Mouse (Mus musculus) mouse trophoblast stem cell (cell line): ENCODE results near the gene Gm47841.

ENCODE experiments used
- in situ Hi-C, 2 experiments: fragments of 300-500 bp; cut with MseI, MboI; formaldehyde crosslinking; loops; 2 replicates in 1 of 2; 3 replicates in 1 of 2; pipeline ENCODE4 v1.15.1; 2025

Gm47841 gene

DNA sequence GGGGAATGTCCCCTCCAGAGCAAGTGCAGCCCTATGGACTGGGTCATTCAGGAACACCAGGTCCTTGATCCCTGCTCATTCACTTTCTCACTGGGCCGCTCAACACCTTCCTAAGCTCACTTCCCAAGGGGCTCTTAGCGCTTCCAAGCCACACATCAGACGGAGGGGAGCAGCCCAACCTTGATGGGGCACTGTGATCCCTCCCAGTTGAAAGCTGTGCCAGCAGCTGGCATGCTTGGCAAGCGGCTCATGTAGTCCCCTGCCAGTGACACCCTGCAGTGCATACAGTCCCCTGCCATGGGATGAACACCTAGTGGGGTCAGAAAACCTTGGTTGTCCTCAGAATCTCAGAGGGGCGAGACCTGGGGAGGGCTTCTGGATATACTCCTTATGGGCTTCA is 26.9 kb upstream of the Gm47841 start:
- in situ Hi-C loops = no loop called here

GRCm38 (mm10) chr15:101072736-101073135 is 25.5 kb upstream of the Gm47841 start:
- in situ Hi-C loops = no loop called here

DNA sequence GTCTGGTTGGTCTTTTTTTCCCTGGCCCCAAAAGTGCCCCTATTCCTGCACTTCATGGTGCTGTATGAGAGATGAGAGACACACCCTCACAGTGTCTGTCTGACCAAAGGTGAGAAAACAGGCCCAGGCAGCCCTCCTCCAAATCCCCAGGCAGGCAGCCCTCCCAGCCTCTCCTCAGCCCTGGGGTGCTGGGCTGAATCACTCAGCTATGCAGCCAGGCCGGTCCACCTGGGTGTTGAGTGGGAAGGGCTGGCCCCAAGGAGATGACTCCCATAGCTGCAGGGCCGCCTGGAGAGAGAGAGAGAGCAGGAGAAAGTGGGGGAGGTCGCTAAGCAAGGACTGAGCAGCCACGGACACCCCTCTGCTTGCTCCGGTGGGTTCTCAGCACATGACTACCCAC is 23.6 kb upstream of the Gm47841 start:
- in situ Hi-C loops = no loop called here

- in situ Hi-C loops = no loop called here
Observed at GRCm38 (mm10) chr15:101069641-101070190, 22.5 kb upstream of the Gm47841 start.

- in situ Hi-C loops = no loop called here
Observed at GRCm38 (mm10) chr15:101068671-101069070, 21.5 kb upstream of the Gm47841 start.

GRCm38 (mm10) chr15:101068029-101068428 is 20.8 kb upstream of the Gm47841 start:
- in situ Hi-C loops = no loop called here

GRCm38 (mm10) chr15:101066920-101067696 is 19.9 kb upstream of the Gm47841 start:
- in situ Hi-C loops = no loop called here

DNA sequence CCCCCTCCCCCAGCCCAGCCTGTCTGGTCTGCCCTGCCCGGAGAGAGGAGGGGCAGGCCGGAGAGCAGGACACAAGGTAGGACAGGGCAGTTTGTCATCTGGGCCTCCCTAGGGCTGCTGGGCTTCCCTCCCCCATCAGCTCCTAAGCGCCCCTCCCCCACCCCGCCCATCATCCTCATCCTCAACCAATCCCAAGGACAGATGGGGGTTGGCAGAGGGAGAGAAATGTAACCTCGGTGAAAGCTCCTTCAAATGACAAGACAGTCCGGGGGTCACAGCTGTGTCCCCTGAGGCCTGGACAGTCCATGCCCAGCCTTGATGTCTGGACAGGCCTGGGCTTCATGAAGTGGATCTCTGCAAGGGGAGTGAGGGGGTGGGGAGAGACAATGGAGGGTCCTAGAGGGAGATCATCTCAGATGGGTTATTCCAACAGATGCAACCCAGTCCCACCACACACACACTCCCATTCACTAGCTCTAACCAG is 19.2 kb upstream of the Gm47841 start:
- in situ Hi-C loops = no loop called here

GRCm38 (mm10) chr15:101065069-101065468 is 17.9 kb upstream of the Gm47841 start:
- in situ Hi-C loops = no loop called here

DNA sequence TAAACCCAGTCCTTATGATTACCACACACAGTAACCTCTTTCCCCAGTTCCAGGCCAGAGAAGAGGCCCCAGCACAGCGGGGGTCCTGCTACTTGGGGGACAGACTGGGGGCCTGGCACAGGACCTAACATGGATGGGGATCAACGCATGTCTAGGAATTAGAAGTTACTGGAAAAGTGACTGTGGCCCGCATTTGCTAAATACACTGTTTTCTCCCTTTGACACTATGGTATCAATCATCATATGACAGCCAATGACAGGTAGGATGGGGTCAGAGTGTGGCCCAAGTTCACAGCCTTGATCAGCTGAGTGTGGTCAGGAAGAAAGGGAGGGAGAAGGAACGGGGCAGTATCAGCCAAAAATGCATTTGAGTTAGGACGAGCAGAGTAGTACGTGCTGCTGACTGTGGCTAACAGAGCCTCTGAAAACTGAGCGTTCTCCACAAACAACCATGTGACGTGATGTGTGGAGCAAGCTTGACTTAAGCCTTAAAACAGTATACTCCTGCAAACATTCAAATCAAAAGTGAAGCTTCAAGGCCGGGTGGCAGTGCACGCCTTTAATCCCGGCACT is 13.2 kb upstream of the Gm47841 start:
- in situ Hi-C loops = loop anchor here in 1 of 2 experiments (5.0 kb wide), 1 partner anchor 47 kb away; no protein-coding TSS in a partner anchor

GRCm38 (mm10) chr15:101059570-101060279 is 12.5 kb upstream of the Gm47841 start:
- in situ Hi-C loops = loop anchor here in 1 of 2 experiments (5.0 kb wide), 1 partner anchor 48 kb away; no protein-coding TSS in a partner anchor

DNA sequence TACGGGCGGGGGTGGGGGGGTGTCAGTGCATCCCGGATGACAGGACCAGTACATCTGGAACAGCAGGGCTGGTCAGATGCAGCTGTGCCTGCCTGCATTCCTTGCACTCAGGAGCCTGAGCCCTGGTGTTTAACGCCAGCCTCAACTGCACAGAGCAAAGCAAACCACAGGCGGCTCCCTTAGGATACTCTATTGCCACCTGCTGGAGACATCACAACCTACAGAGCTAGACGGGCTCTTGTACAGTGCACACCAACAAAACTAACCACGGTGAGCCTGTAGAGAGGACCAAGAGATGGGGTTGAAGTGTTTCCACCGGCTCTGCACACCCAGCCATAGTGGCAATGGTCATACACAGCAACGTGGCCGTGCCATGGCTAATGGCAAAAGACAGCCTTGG is 9.0 kb upstream of the Gm47841 start:
- in situ Hi-C loops = no loop called here

DNA sequence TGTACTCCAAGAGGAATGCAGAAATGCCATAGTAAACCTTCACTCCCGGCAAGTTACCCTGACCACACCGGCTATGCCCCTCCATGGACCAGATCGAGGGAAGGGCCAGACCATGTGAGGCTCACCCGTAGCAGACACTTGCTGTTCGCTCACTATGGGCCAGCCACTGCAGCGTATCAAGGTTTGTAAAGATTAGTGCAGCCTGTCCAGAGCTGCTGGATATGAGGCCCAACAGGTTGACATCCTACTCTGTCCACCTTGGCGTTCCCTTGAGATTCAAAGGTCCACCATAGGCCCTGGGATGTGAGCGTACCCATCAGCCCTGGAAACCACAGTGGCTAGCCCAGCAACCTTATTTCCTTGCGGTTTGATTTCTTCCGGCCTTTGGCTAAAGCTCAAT is 7.3 kb upstream of the Gm47841 start:
- in situ Hi-C loops = no loop called here

- in situ Hi-C loops = no loop called here
Observed at GRCm38 (mm10) chr15:101053832-101054459, 6.7 kb upstream of the Gm47841 start.

DNA sequence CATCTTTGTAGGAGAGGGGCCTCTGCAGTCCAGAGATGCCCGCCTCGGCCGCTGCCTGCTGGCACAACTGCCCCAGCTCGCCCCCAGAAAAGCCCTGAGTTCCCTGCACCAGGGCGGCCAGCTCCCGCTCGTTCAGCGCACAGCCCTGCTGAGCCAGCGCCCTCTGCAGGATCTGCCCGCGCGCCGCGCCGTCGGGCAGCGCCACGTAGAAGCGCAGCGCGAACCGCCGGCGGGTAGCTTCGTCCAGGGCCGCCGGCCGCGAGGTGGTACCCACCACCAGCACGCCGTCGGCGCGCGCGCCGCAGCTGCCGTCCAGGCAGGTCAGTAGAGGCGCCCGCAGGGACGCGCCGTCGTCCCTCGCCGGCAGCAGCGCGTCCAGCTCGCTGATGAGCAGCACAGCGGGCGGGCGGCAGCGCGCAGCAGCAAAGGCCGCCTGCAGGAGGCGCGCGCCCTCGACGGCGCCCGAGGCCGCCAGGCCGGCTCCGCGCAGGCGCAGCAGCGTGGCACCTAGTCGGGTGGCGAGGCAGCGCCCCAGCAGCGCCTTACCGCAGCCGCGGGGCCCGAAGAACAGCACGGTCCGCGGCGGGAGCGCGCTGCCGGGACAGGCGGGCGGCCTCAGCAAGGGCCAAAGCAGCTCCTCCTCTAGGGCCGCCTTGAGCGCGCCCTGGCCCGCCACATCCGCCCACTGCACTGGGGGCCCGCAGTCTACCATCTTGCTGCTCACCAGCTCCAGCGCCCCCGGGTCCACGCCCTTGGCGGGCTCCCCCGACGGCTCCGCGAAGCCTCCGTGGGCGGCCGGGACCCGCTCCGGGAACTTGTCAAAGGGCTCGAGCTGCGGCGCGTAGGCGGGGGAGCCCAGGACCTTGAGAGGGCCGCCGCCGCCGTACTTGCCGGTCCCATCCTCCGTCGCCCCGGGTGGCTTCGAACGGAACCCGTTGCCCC is 5.6 kb upstream of the Gm47841 start:
- in situ Hi-C loops = no loop called here

DNA sequence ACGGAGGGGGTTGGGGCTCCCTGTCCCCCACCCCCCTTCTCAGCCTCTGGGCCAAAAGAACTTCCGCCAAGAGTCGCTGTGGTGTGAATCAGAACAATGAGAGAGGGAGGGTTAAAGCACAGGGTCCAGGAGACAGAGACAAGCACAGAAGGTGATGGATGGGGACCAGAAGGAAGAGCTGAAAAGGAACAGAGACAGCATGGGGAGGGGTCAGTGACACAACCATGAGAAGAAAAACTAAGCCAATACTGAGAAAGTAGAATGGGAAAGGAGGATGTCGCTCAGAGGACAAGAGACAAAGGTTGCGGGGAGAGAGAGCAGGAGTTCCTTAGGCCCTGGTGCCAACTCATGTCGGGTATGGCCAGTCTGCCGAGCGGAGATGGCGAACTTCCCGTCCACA is 4.7 kb upstream of the Gm47841 start:
- in situ Hi-C loops = no loop called here

DNA sequence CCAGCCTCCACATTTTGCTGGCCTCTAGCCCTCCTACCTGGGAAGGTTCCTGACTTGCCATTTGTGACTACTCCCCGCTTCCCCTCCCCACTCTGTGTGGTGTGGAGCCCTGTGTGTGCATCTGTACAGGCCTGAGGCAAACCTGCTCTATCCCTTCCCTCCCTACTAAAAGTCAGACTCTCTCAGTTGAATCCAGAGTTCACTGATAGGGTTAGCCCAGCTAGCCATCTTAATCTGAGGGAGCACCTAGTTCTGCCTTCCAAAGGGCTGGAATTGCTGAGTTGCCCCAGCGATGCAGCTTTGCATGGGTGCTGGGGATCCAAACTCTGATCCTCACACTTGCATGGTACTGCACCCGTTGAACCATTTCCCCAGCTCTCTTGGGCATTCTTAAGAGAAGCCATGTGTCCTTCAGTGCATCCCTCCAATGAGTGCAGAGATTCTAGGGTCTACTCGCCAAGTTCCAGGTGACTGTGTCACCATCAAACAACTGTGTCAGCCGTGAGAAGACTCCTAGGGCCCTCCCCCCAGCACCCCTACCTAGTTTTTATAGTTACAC is 1.2 kb upstream of the Gm47841 start:
- in situ Hi-C loops = no loop called here

- in situ Hi-C loops = no loop called here
Observed at GRCm38 (mm10) chr15:101046527-101047193, 537 bp downstream of the Gm47841 start.

DNA sequence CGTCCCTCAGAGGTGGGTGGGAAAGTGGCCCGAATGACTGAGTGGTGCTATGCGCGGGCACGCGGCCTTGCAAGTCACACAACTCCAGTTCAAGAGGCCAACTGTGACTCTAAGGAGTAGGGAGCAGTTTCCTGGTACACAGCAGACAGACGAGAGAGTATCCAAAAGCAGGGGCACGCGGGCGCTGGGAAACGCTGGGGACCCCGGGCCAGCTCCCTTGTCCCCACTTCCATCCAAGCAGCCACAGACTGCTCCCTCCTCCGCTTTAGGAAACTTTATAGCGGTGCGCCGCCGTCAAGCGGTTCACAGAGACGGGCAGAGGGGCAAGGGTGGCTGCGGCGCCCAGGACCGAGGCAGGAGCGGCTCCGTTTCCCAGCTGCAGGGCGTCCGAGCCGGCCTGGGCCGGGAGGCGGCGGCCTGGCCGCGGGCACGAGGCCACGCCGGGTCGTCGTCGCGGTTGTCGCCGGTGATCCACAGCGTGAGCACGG is 1.1 kb downstream of the Gm47841 start:
- in situ Hi-C loops = no loop called here

DNA sequence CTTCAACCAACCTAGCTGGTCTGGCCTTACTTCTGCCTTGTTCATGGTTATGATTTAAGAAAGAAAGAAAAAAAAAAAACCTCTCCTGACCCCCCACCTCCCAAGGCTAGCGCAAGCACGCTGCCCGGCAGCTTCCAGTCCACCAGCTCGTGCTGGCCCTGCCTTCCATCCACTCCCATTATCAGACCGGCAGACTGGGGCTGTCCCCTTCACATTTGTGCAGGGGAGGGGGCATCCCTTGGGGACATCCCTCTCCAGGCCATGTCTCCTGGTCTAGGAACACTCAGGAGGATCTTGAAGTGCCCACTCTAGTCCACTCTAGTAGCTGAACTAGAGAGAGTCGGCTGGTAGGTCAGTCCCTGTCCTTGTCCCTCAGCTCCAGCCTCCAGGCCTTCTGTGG is 2.7 kb downstream of the Gm47841 start:
- in situ Hi-C loops = no loop called here
